Mouse (Mus musculus) left cerebral cortex, adult 2 months (tissue): ENCODE results near the gene Lekr1. TPM values are rescaled to one million over a fixed set of nuclear protein-coding genes. Genes with fewer than 3 reads are reported as not detected.

Experiments used
- DNase-seq, 2 experiments: peaks; one replicate each; pipeline ENCODE4 v3.0.0; 2021 to 2022; ENCODE audit warnings: low spot score in 2 of 2, mixed read lengths in 1 of 2; ENCODE audit errors: extremely low spot score in 1 of 2
- H3K27ac ChIP-seq: fragments of 200-600 bp; 2 replicates; pipeline ENCODE4 v1.8.1; 2022
- H3K4me3 ChIP-seq: fragments of 200-600 bp; 2 replicates; pipeline ENCODE4 v1.8.1; 2022
- CTCF ChIP-seq: fragments of 200-600 bp; IDR thresholded peaks from 2 replicates; pipeline ENCODE4 v1.8.1; 2022; ENCODE audit warnings: antibody characterized with exemption, mild to moderate bottlenecking, moderate library complexity
- intact Hi-C: fragments of 180-260 bp; cut with DNase I; formaldehyde crosslinking; loops from one replicate; pipeline ENCODE4 v1.15.1; 2025
- total RNA-seq, 2 experiments: library from RNA; stranded (reverse); gene quantifications; 2 replicates each; pipeline ENCODE4 v1.2.3; 2021

Lekr1 gene
- total RNA-seq, 2 experiments from 2014 or later: 6.4 to 6.5 TPM

- DNase-seq: no peak
- no peak overlapping the region for H3K4me3 ChIP-seq
- intact Hi-C loops: no loop called here
- no peak for TF ChIP-seq CTCF
- H3K27ac ChIP-seq: no peak overlapping the region
Measured at GRCm38 (mm10) chr3:65847158-65847787, 181.2 kb downstream of the Lekr1 start.

GRCm38 (mm10) chr3:65853746-65854145, 187.7 kb downstream of the Lekr1 start:
- no peak for TF ChIP-seq CTCF
- Histone ChIP-seq H3K4me3 (no peak overlapping the region), H3K27ac (no peak overlapping the region)
- DNase-seq: no peak
- intact Hi-C loops: no loop called here

- H3K27ac ChIP-seq: no peak overlapping the region
- DNase-seq: no peak
- H3K4me3 ChIP-seq: no peak overlapping the region
- no peak for TF ChIP-seq CTCF
- intact Hi-C loops: no loop called here
Measured at GRCm38 (mm10) chr3:65855521-65855920, 189.5 kb downstream of the Lekr1 start.

GRCm38 (mm10) chr3:65858118-65858517, 192.1 kb downstream of the Lekr1 start:
- TF ChIP-seq CTCF: no peak
- H3K4me3 ChIP-seq: no peak overlapping the region
- no peak overlapping the region for H3K27ac ChIP-seq
- intact Hi-C loops: no loop called here
- DNase-seq: no peak

- intact Hi-C loops: no loop called here
- TF ChIP-seq CTCF: no peak
- Histone ChIP-seq H3K4me3 (no peak overlapping the region), H3K27ac (no peak overlapping the region)
- no peak for DNase-seq
Measured at GRCm38 (mm10) chr3:65858741-65859348, 192.8 kb downstream of the Lekr1 start.

- Histone ChIP-seq H3K4me3 (no peak overlapping the region), H3K27ac (no peak overlapping the region)
- no peak for DNase-seq
- no peak for TF ChIP-seq CTCF
- intact Hi-C loops: loop anchor here (5.0 kb wide), 2 partner anchors 192 to 477 kb away; partner anchors contain the start of gene Lekr1
Measured at GRCm38 (mm10) chr3:65859750-65860149, 193.7 kb downstream of the Lekr1 start.

GRCm38 (mm10) chr3:65860903-65861302, 194.9 kb downstream of the Lekr1 start:
- DNase-seq: no peak
- Histone ChIP-seq H3K4me3 (no peak overlapping the region), H3K27ac (no peak overlapping the region)
- no peak for TF ChIP-seq CTCF
- intact Hi-C loops: loop anchor here (5.0 kb wide), 2 partner anchors 194 to 479 kb away; partner anchors contain the start of gene Lekr1

GRCm38 (mm10) chr3:65861471-65861881, 195.4 kb downstream of the Lekr1 start:
- H3K27ac ChIP-seq: no peak overlapping the region
- DNase-seq: no peak
- H3K4me3 ChIP-seq: no peak overlapping the region
- intact Hi-C loops: loop anchor here (5.0 kb wide), 2 partner anchors 194 to 479 kb away; partner anchors contain the start of gene Lekr1
- no peak for TF ChIP-seq CTCF

- intact Hi-C loops: loop anchor here (1.0 to 5.0 kb wide), 4 partner anchors 66 to 481 kb away; partner anchors contain the start of genes Lekr1 and Tiparp
- Histone ChIP-seq H3K4me3 (peak overlapping the region; percentile 39), H3K27ac (peak overlapping the region; percentile 29; the same call in 1 of the 2 replicates)
- TF ChIP-seq CTCF: peak; percentile 94
- DNase-seq: peak; percentile 82 to 84
Measured at GRCm38 (mm10) chr3:65863297-65863696, 197.3 kb downstream of the Lekr1 start.

GRCm38 (mm10) chr3:65863762-65864377, 197.8 kb downstream of the Lekr1 start:
- Histone ChIP-seq H3K27ac (peak overlapping the region; percentile 29; the same call in 1 of the 2 replicates), H3K4me3 (peak overlapping the region; percentile 39)
- DNase-seq: peak in 1 of 2 experiments; percentile 22
- no peak for TF ChIP-seq CTCF
- intact Hi-C loops: loop anchor here (1.0 to 5.0 kb wide), 4 partner anchors 65 to 482 kb away; partner anchors contain the start of genes Lekr1 and Tiparp

GRCm38 (mm10) chr3:65868931-65869330, 202.9 kb downstream of the Lekr1 start:
- intact Hi-C loops: loop anchor here (1.0 kb wide), 1 partner anchor 15 kb away; no protein-coding TSS in a partner anchor
- Histone ChIP-seq H3K4me3 (no peak overlapping the region), H3K27ac (no peak overlapping the region)
- peak in 1 of 2 experiments; percentile 40 for DNase-seq
- no peak; the same call in 1 of the 2 replicates for TF ChIP-seq CTCF

GRCm38 (mm10) chr3:65869724-65870123, 203.7 kb downstream of the Lekr1 start:
- H3K27ac ChIP-seq: no peak overlapping the region
- no peak for TF ChIP-seq CTCF
- intact Hi-C loops: loop anchor here (1.0 kb wide), 1 partner anchor 15 kb away; no protein-coding TSS in a partner anchor
- no peak for DNase-seq
- H3K4me3 ChIP-seq: no peak overlapping the region
